Mouse (Mus musculus) gastrocnemius, postnatal 14 days (tissue): ENCODE data around the gene Furin. TPM values are rescaled to one million over a fixed set of nuclear protein-coding genes. Genes with fewer than 3 reads are reported as not detected.
"Not testable (repeated sequence)": the region's sequence is repeated elsewhere in the genome, so short reads cannot be mapped to it uniquely, and the experiment has no call there.

Experiments
- DNase-seq: peaks from one replicate; pipeline ENCODE4 v3.0.0; 2021; ENCODE audit warnings: mixed read lengths
- intact Hi-C: fragments of 180-260 bp; cut with DNase I; formaldehyde crosslinking; loops from one replicate; pipeline ENCODE4 v1.15.1; 2025; ENCODE audit warnings: low total_unique reads
- total RNA-seq, 2 experiments: library from RNA; stranded (reverse); gene quantifications; 2 replicates each; pipeline ENCODE4 v1.2.3; 2021

The Furin gene
- total RNA-seq, 2 experiments from 2014 or later, result 49.4 to 51.9 TPM

- intact Hi-C loops, result no loop called here
- DNase-seq, result no peak
Observed at GRCm38 (mm10) chr7:80404101-80404894, 938 bp downstream of the Furin start.

- intact Hi-C loops, result no loop called here
- peak; percentile 93 for DNase-seq
Observed at GRCm38 (mm10) chr7:80403551-80403950, 1.7 kb downstream of the Furin start.

GRCm38 (mm10) chr7:80402651-80403321, 2.5 kb downstream of the Furin start:
- DNase-seq, result peak; percentile 80
- intact Hi-C loops, result no loop called here

GRCm38 (mm10) chr7:80401860-80402641, 3.2 kb downstream of the Furin start:
- peak; percentile 56 for DNase-seq
- intact Hi-C loops, result no loop called here

- no peak for DNase-seq
- intact Hi-C loops, result no loop called here
Observed at GRCm38 (mm10) chr7:80401041-80401859, 4.0 kb downstream of the Furin start.

GRCm38 (mm10) chr7:80400571-80400970, 4.7 kb downstream of the Furin start:
- DNase-seq, result no peak

GRCm38 (mm10) chr7:80400099-80400498, 5.1 kb downstream of the Furin start:
- no peak for DNase-seq
- intact Hi-C loops, result no loop called here

More at GRCm38 (mm10) chr7:80400571-80400970, 4.7 kb downstream of the Furin start:
- intact Hi-C loops, result no loop called here

- intact Hi-C loops, result no loop called here
- no peak for DNase-seq
Observed at GRCm38 (mm10) chr7:80398654-80399444, 6.4 kb downstream of the Furin start.

GRCm38 (mm10) chr7:80397986-80398385, 7.2 kb downstream of the Furin start:
- intact Hi-C loops, result no loop called here
- DNase-seq, result no peak

- DNase-seq, intact Hi-C loops: not testable (repeated sequence)
Observed at GRCm38 (mm10) chr7:80396427-80396826, 8.8 kb downstream of the Furin start.

GRCm38 (mm10) chr7:80394600-80394999, 10.6 kb downstream of the Furin start:
- intact Hi-C loops, result no loop called here
- no peak for DNase-seq

GRCm38 (mm10) chr7:80392119-80392518, 13.1 kb downstream of the Furin start:
- no peak for DNase-seq
- intact Hi-C loops, result no loop called here

- intact Hi-C loops, result loop anchor here (2.0 to 10.0 kb wide), 2 partner anchors 197 to 307 kb away; no protein-coding TSS in a partner anchor
- DNase-seq, result peak; percentile 74
Observed at GRCm38 (mm10) chr7:80387633-80388543, 17.3 kb downstream of the Furin start, which contains the start of gene Fes. TSS of gene Fes (minus strand) at chr7:80387946.

- peak; percentile 34 for DNase-seq
- intact Hi-C loops, result loop anchor here (2.0 to 10.0 kb wide), 2 partner anchors 198 to 308 kb away; no protein-coding TSS in a partner anchor
Observed at GRCm38 (mm10) chr7:80387033-80387632, 18.1 kb downstream of the Furin start.

- intact Hi-C loops, result loop anchor here (2.0 to 10.0 kb wide), 2 partner anchors 198 to 308 kb away; no protein-coding TSS in a partner anchor
- DNase-seq, result peak; percentile 90
Observed at GRCm38 (mm10) chr7:80386235-80386930, 18.9 kb downstream of the Furin start.

GRCm38 (mm10) chr7:80382919-80383318, 22.3 kb downstream of the Furin start:
- intact Hi-C loops, result loop anchor here (10.0 kb wide), 1 partner anchor 312 kb away; no protein-coding TSS in a partner anchor
- no peak for DNase-seq
